Mouse (Mus musculus) common myeloid progenitor, adult 5-6 weeks (primary cell): ENCODE measurements around the gene Snrpd3. TPM values are rescaled to one million over a fixed set of nuclear protein-coding genes. Genes with fewer than 3 reads are reported as not detected.
A peak's percentile ranks its signal among the peaks of the same experiment; 100 is the strongest.
"Not testable (repeated sequence)": the region's sequence is repeated elsewhere in the genome, so short reads cannot be mapped to it uniquely, and the experiment has no call there.

Experiments used
- ATAC-seq: replicated peaks from 2 replicates; pipeline ENCODE4 v1.8.0; 2016; ENCODE audit warnings: low read depth, mild to moderate bottlenecking, moderate TSS enrichment, inconsistent platforms; ENCODE audit not compliant: poor library complexity, severe bottlenecking
- total RNA-seq: library from RNA; stranded (forward); fragments of 200-1000, 187-1606 nt; gene quantifications from 2 replicates; pipeline ENCODE4 v1.2.3, GENCODE M21; 2017

Gene Snrpd3
- total RNA-seq, 1 experiment from 2014 or later, result 82.7 TPM

GRCm38 (mm10) chr10:75499791-75500190 lies 17.6 kb upstream of the Snrpd3 start:
- ATAC-seq, result no peak

GRCm38 (mm10) chr10:75500345-75500744 lies 17.0 kb upstream of the Snrpd3 start:
- no peak for ATAC-seq

- ATAC-seq, result no peak
Observed at GRCm38 (mm10) chr10:75501641-75502040, 15.7 kb upstream of the Snrpd3 start.

GRCm38 (mm10) chr10:75503692-75504091 lies 13.7 kb upstream of the Snrpd3 start:
- 0 out of 2 replicates have a peak, but pooled peaks have one; percentile 23 for ATAC-seq

GRCm38 (mm10) chr10:75504234-75505129 lies 12.9 kb upstream of the Snrpd3 start:
- ATAC-seq, result peak; percentile 91

- no peak; the same call in 1 of the 2 replicates for ATAC-seq
Observed at GRCm38 (mm10) chr10:75505130-75505495, 12.2 kb upstream of the Snrpd3 start.

- not testable (repeated sequence) for ATAC-seq
Observed at GRCm38 (mm10) chr10:75505928-75506327, 11.4 kb upstream of the Snrpd3 start.

GRCm38 (mm10) chr10:75510446-75510845 lies 6.9 kb upstream of the Snrpd3 start:
- no peak for ATAC-seq

GRCm38 (mm10) chr10:75511060-75511459 lies 6.3 kb upstream of the Snrpd3 start:
- no peak for ATAC-seq

- ATAC-seq, result no peak
Observed at GRCm38 (mm10) chr10:75511897-75512296, 5.5 kb upstream of the Snrpd3 start.

- ATAC-seq, result no peak
Observed at GRCm38 (mm10) chr10:75512796-75513195, 4.6 kb upstream of the Snrpd3 start.

GRCm38 (mm10) chr10:75513306-75514067 lies 3.9 kb upstream of the Snrpd3 start:
- ATAC-seq, result no peak

GRCm38 (mm10) chr10:75514361-75514760 lies 3.0 kb upstream of the Snrpd3 start:
- no peak for ATAC-seq

GRCm38 (mm10) chr10:75515216-75516037 lies 1.9 kb upstream of the Snrpd3 start:
- no peak for ATAC-seq

- ATAC-seq, result no peak
Observed at GRCm38 (mm10) chr10:75516038-75516723, 1.2 kb upstream of the Snrpd3 start.

GRCm38 (mm10) chr10:75516724-75517072 lies 653 bp upstream of the Snrpd3 start:
- ATAC-seq, result no peak

GRCm38 (mm10) chr10:75517758-75518143 lies 400 bp downstream of the Snrpd3 start, which contains the start of gene Gucd1:
Gucd1 (minus strand) TSS chr10:75517972.
- peak; percentile 82 for ATAC-seq

- ATAC-seq, result no peak
Observed at GRCm38 (mm10) chr10:75520581-75520980, 3.2 kb downstream of the Snrpd3 start.

GRCm38 (mm10) chr10:75521643-75522042 lies 4.3 kb downstream of the Snrpd3 start:
- no peak for ATAC-seq

- ATAC-seq, result not testable (repeated sequence)
Observed at GRCm38 (mm10) chr10:75525450-75525849, 8.1 kb downstream of the Snrpd3 start.
